Mouse (Mus musculus): ENCODE measurements around the gene Pycard. TPM values are rescaled to one million over a fixed set of nuclear protein-coding genes. Genes with fewer than 3 reads are reported as not detected.
"Not testable (repeated sequence)": the region's sequence is repeated elsewhere in the genome, so short reads cannot be mapped to it uniquely, and the experiment has no call there.

Gene Pycard
- polyA plus RNA-seq, 1 experiment: 928 TPM

DNA sequence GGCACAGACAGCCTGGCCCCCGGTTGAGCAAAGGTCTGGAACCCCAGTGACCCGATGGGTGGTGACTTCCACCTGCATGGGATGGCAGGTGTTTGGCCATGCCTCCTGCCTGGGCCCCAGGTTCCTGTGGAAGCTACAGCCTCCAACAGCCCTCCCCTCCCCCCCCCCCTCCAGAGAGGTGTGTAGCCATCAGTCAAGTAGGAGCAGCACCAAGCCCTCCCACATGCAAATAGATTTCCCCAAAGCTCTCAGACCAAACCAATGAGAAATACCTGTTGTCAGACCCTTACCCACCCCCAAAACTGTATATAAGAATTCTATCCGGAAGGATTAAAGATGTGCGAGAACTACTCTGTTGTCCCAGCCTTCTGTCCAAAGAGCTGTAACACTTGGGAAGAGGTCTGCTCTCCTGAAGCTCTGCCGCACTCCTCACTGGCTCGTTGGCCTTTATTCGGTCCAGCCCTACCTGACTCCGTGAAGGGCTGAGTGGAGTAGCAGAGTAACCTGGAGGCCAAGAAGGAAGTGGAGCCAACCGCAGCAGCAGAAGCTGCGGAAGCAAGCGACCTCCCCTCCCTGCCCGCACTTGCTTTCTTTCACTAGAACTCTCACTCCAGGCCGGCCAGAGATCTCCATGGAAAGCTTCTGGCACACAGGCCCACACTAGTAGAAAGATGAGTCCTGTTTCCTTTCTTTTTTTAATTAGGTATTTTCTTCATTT lies 40.6 kb downstream of the Pycard start:
- no peak for DNase-seq (ENCODE audit: low read depth, low spot score)
- WGBS: 56% methylated on average over 13 of the region's 13 CpGs

DNA sequence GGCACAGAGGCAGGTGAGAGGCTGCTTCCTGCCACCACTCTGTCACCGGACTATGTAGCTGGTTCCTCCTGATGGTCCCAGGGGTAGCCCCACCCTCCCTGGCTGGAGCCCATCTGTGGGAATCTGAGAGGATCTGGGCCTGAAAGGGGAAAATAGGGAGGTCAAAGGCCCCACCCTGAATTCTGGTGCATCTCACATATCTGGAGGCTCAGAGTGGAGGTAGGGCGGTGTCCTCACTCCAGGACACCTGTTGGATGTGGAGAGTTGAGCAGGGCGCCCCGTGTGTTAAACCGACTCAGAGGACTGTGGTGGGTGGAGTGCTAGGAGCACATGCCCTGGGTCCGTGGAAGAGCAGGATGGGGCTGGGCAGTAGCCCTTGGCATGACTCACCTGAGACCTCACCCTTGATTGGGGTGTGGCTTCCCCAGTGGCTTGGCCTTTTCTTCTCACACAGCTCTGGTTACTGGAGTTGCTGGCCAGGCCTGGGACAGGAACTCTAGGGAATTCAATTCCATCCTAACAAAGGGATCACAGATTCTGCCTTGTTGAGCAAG lies 47.1 kb downstream of the Pycard start, which contains the start of gene Prss36:
TSS of gene Prss36 (minus strand) at position 256 of the 554 bp plus-strand sequence.
- 53% methylated on average over 6 of the region's 6 CpGs for WGBS
- DNase-seq (ENCODE audit: low read depth, low spot score): no peak

GRCm38 (mm10) chr7:127944614-127945013 lies 49.1 kb downstream of the Pycard start:
- 21% methylated on average over 23 of the region's 23 CpGs for WGBS
- DNase-seq (ENCODE audit: low read depth, low spot score): no peak

DNA sequence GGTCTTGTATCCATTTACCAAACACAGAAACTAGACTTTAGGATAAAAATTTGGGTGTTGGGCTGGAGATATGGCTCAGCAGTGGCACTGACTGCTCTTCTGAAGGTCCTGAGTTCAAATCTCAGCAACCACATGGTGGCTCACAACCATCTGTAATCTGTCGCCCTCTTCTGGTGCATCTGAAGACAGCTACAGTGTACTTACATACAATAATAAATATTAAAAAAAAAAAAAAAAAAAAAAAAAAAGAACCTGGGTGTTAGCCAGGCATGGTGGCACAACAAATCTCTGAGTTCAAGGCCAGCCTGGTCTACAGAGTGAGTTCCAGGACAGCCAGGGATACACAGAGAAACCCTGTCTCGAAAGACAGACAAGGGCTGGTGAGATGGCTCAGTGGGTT lies 51.6 kb downstream of the Pycard start:
- 44% methylated on average over 2 of the region's 2 CpGs for WGBS
- DNase-seq (ENCODE audit: low read depth, low spot score): not testable (repeated sequence)

Other genes starting within 250 kb of the Pycard start
- 28.6 and 34.4 TPM in 2 replicates for gene Fbxl19, start 249.3 kb downstream of the Pycard start, polyA plus RNA-seq (2012; rRNA removed)
- 15.7 and 20.5 TPM in 2 replicates for gene Orai3, start 224.1 kb downstream of the Pycard start, polyA plus RNA-seq (2012; rRNA removed)
- 6.7 and 6.8 TPM in 2 replicates for gene Setd1a, start 217.2 kb downstream of the Pycard start, polyA plus RNA-seq (2012; rRNA removed)
- not detected in 2 replicates for gene Gm49388, start 208.3 kb downstream of the Pycard start, polyA plus RNA-seq (2012; rRNA removed)
- 55.9 and 69.1 TPM in 2 replicates for gene Hsd3b7, start 193.3 kb downstream of the Pycard start, polyA plus RNA-seq (2012; rRNA removed)
- 64.0 and 81.2 TPM in 2 replicates for gene Stx4a, start 169.6 kb downstream of the Pycard start, polyA plus RNA-seq (2012; rRNA removed)
- gene Stx1b, start 169.3 kb downstream of the Pycard start, polyA plus RNA-seq (2012; rRNA removed): 1.7 and 3.1 TPM in 2 replicates
- gene Zfp646, start 117.6 kb downstream of the Pycard start, polyA plus RNA-seq (2012; rRNA removed): 12.8 and 19.5 TPM in 2 replicates
- gene Zfp668, start 117.0 kb downstream of the Pycard start, polyA plus RNA-seq (2012; rRNA removed): 5.4 and 5.9 TPM in 2 replicates
- 0.80 and 1.1 TPM in 2 replicates for gene Prss53, start 102.9 kb downstream of the Pycard start, polyA plus RNA-seq (2012; rRNA removed)
- not detected in 2 replicates for gene Gm21974, start 98.4 kb downstream of the Pycard start, polyA plus RNA-seq (2012; rRNA removed)
- gene Vkorc1, start 98.2 kb downstream of the Pycard start, polyA plus RNA-seq (2012; rRNA removed): 69.3 and 83.9 TPM in 2 replicates
- 82.2 and 87.5 TPM in 2 replicates for gene Bckdk, start 89.8 kb downstream of the Pycard start, polyA plus RNA-seq (2012; rRNA removed)
- gene Kat8, start 81.4 kb downstream of the Pycard start, polyA plus RNA-seq (2012; rRNA removed): 14.2 and 14.8 TPM in 2 replicates
- 33.4 and 34.9 TPM in 2 replicates for gene Prss8, start 63.8 kb downstream of the Pycard start, polyA plus RNA-seq (2012; rRNA removed)
- gene Prss36, start 47.1 kb downstream of the Pycard start, polyA plus RNA-seq (2012; rRNA removed): 3.2 and 4.4 TPM in 2 replicates
- 187 and 218 TPM in 2 replicates for gene Fus, start 26.4 kb downstream of the Pycard start, polyA plus RNA-seq (2012; rRNA removed)
- 6.8 and 9.8 TPM in 2 replicates for gene Trim72, start 10.1 kb upstream of the Pycard start, polyA plus RNA-seq (2012; rRNA removed)
- gene Itgam, start 68.8 kb upstream of the Pycard start, polyA plus RNA-seq (2012; rRNA removed): 10.1 and 14.0 TPM in 2 replicates
- 0.02 and 0.04 TPM in 2 replicates for gene Gm49368, start 68.8 kb upstream of the Pycard start, polyA plus RNA-seq (2012; rRNA removed)
- gene Itgax, start 135.7 kb upstream of the Pycard start, polyA plus RNA-seq (2012; rRNA removed): 6.7 and 13.6 TPM in 2 replicates
- 1.1 and 1.5 TPM in 2 replicates for gene Itgad, start 160.5 kb upstream of the Pycard start, polyA plus RNA-seq (2012; rRNA removed)
- 1.0 and 1.6 TPM in 2 replicates for gene Cox6a2, start 212.5 kb upstream of the Pycard start, polyA plus RNA-seq (2012; rRNA removed)
- 22.1 and 28.9 TPM in 2 replicates for gene Armc5, start 243.5 kb upstream of the Pycard start, polyA plus RNA-seq (2012; rRNA removed)
- 2.2 and 2.7 TPM in 2 replicates for gene 9130023H24Rik, start 244.2 kb upstream of the Pycard start, polyA plus RNA-seq (2012; rRNA removed)